Mouse (Mus musculus) layer of hippocampus, adult 18-20 months (tissue): Measurements from ENCODE around the gene Kat14. TPM values are rescaled to one million over a fixed set of nuclear protein-coding genes. Genes with fewer than 3 reads are reported as not detected.
A peak's percentile ranks its signal among the peaks of the same experiment; 100 is the strongest.
"Not testable (repeated sequence)": the region's sequence is repeated elsewhere in the genome, so short reads cannot be mapped to it uniquely, and the experiment has no call there.

ENCODE experiments used
- DNase-seq, 2 experiments: peaks; one replicate each; pipeline ENCODE4 v3.0.0; 2022; ENCODE audit warnings: low spot score in 2 of 2
- long read RNA-seq: library from polyadenylated mRNA; stranded (forward); transcript quantifications from one replicate; pipeline ENCODE4 v2.0.0, GENCODE M21; 2021
- total RNA-seq, 2 experiments: library from RNA; stranded (reverse); gene quantifications; 2 replicates each; pipeline ENCODE4 v1.2.3; 2021

Gene Kat14
- 10 to 100 TPM; 31.9 to 36.6 TPM for total RNA-seq
- long read RNA-seq, transcript Kat14-201 (11 exons, 3,801 nt) = major isoform, 42 of 71 reads
- long read RNA-seq, transcript Kat14-208 (11 exons, 3,299 nt) = minor isoform, 5 of 71 reads
- long read RNA-seq, partial matches to known transcripts = 9 of 71 reads
- long read RNA-seq, other reads (novel, unspliced or antisense) = 15 of 71 reads

DNA sequence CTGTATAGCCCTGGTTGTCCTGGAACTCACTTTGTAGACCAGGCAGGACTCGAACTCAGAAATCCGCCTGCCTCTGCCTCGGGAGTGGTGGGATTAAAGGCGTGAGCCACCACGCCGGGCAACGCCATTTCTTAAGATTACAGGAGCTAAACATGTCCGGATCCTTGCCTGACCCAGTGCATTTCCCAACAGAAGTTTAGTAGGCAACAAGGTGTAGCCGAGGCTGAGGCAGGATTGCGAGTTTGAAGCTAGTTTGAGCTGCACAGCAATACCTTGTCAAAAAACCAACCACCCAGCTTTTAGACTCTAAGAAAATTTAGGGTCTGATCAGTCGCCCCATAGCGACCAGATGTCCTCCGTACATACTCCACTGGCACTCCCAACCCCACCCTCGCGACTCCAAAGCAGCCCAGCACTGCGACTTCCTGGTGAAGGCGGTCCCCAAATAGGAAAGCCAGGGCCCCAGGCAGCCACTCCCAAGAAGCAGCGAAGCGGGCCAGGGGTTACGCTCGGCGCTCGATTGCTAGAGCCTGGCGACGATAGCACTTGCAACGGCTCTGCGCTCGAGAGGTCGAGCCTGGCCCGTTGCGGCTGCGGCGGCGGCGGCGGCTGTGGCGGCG, at the start of gene Kat14, which contains the start of gene Pet117:
Gene Kat14, plus strand, starts transcription at position 584 of the 620 bp plus-strand sequence.
Gene Pet117, plus strand, starts transcription at position 597 of the 620 bp plus-strand sequence.
- peak; percentile 88 to 95 for DNase-seq

DNA sequence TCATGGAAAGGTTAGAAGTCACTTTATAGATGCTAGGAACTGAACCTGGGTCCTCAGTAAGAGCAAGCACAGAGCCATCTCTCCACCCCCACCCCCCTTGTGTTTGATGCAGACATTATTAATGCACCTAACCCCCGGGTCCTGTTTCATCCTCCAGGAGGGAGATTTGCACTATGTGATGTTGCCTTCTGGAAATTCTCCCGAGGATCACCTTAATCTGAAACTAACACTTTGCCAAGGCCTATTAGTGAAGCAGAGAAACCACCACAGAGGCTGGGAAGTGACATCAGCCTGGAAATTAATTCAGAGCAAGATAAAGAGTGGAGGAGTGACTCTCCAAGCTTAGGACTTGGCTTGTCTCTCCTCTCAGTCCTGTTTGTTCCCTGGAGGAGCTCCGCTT, 44.6 kb upstream of the Kat14 start:
- DNase-seq = no peak

DNA sequence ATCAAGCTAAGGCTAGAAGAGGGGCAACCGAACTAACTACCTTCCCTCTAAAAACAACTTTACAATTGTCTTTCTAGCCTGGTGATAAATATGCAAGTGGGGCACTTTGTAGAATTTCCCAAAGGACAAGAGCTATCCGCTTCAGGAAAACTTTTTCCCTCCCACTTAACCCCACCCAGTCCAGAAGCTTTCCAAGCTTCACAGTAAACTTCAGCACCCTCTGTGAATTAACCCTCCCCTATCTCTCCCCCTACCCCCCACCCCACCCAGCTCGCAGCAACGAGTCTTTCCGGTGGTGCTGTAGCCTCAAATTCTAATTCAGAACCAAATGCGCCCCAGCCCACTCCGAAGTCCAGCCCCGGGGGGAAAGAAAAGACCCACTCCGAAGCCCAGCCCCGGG, 39.3 kb upstream of the Kat14 start:
- no peak for DNase-seq

DNA sequence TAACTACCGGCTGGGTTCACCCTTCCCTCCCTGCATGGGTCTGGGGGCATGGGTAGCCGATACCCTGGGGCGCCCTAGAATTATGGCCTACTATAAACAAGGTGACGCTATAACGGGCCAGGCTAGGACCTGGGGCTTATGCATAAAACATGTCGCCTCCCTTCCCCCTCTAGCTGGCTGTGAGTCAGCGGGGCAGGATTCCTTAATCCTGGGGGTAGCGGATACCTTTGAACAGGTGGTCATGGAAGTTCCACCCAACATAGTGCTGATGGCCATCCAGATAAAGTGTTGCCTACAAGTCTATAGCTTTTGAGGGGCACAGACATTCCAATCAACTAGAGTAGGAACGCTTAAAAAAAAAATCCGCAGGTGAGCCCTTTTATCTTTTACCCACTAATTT, 38.8 kb upstream of the Kat14 start:
- DNase-seq = no peak

DNA sequence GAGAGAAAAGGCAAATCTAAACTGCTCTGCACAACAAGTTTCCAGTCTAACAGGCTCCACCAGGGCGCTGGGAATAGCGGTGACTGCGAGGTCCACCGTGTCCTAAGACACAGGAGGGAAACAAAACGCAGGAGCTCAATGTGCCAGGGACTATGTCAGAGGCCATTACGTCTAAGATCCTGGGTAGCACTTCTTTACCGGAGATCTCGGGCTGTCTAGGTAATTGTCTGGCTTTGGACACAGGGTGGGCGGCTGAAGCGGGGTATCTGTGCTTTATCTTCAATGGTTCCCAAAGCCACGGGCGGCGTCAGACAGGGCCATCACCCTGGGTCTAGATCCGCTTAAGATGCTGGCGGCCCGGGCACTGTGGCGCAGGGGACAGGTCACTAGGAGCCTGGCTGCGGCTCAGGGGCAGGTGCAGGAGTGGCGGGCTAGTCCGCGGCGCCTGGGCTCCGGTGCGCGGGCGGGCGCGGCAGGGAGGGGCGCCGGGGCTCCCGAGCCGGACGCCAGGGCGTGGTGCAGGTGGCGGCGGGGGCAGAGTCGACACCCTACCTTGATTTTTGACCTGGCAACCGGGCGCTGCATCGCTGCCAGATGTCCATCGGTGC, 38.3 kb upstream of the Kat14 start:
- no peak for DNase-seq

DNA sequence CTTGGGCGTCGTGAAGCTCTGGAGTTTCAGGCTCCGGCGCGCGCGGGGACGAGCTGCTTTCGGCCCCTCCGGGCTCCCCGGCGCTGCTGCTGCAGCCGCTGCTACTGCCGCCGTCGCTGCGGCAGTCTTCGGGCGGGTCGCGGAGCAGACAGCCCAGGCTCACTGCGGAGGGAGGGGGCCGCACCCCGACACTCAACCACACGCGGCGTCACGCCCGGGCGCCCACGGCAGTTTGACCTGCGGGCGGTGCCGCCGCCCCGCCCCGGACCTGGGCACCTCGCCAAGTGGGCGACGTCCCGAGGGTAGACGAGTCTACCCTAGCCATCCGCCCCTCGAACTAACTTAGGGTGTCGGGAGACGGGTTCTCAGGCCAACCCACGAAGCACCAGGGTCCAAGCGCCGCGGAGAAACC, 37.8 kb upstream of the Kat14 start:
- DNase-seq = no peak

DNA sequence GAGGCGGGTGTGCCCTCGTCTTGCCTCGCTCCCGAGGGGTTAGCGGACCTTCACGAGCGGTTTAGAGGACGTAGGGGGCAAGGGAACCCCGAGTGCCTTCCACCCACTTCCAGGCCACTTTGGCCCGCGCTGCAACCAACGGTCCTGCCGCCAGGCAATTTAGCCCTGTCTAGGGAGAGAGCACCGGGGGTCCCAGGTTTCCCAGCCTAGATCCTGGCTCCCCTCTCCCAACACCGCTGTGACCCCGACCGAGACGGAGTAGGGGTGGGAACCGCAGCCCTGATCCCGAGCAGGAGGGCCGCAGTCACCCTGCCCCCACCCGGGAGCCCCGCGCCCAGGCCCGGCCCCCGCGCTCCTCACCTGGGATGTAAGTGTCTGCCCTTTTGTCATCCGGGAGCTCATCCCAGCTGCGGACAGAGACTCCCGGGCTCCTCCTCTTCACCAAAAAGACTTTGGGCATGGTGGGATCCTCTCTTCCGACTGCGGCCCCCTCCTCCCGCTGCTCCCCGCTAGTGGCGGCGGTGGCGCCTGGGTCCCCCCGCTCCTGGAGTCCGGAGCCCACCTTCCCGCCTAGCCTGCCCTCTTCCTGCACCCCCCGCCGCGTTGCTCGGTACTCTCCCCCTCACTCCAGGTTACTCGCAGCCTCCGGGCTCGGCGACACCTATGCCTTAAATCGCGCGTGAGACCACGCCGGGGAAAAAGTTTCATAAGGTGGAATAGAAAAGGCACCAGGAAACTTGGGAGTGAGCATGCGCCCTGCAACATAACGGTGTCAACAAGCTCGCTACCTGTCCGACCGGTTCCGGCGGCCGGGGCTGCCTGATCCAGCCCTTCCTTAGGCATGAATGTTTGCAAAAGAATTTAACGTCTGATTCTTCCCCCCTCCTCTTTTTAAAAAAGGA, 37.1 kb upstream of the Kat14 start, which contains the start of gene Ovol2:
Gene Ovol2, minus strand, starts transcription at position 746 of the 902 bp plus-strand sequence.
- DNase-seq = no peak

DNA sequence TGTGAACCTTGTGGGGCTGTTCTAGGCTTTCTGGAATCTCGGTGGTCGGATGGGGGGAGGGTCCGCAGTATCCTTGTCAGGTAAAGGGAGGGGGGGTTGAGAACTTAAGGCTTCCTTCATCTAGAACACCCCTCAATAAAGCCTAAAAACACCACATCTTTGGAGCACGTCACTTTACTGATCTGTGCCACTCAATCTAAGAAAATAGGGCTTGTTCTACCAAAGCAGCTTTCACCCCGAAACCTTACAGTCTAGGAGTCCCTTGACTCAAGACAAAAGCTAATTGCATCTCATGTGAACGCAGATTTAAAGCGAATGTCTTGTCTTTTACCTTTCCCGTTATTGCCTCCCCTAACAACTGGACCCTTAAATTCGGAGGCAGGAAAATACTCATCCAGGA, 36.3 kb upstream of the Kat14 start:
- DNase-seq = no peak

DNA sequence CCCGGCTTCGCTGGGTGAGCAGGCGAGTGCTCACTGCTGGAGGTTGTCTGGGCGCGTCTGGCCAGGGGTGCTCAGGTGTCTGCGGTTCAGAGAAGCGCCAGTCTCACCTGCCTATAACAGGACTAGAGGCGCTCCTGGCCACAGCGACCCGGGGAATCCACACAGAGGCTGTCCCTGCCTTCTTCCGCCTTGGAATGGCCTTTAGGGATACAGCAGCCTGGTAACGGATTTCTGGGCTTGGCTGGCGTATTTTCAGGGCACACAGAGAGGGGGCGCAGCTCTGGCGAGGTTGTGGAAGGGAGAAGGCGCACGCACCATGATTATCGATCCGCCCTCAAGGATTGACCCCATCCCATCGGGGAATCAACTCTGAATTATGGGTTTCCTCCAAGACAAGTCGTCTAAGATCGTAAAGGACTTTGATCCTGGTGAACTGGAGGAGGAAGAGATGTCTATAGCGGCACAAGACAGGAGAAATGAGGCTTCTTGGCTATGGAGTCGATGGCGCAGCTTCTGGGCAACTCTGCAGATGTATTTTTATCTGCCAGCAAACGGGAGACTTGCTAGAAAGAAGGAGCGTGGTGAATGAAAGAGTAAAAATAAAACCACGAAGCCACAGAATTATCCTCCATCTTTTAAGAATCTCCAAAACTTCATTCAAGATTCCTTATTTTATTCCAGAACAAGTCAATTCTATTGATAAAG, 35.5 kb upstream of the Kat14 start:
- no peak for DNase-seq

DNA sequence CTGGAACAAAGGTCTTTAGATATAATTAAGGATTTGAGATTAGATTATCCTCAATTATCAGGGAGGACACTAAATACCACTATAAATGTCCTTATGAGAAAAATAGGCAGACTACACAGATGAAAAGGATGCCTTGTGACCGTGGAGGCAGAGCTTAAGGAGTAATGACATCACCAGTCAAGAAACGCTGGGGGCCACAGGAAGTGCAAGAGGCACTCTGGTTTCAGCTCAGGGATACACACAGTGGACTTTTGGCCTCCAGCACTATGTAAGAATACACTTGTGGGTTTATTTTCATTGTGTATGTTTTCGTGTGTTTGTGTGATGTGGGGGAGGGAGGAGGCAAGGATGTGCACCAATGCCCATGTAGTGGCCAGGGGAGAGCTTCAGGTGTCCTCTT, 31.6 kb upstream of the Kat14 start:
- DNase-seq = no peak

DNA sequence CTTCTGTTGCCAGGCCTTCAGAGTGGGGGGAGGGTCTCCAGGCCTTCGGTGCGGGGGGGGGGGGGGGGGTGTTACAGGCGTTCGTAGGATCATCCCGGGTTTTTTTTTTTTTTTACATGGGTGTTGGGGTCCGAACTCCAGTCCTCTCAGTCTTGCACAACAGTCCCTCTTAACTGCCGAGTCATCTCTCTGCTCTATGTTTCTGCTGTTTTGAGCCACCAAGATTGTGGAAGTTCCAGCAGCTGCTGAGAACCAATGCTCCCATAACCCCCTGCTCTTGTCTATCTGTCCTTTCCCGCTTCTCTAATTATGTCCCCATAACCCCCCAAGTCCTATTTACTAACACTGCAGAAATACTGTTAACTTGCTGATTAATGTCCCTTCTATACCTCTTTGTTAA, 31.1 kb upstream of the Kat14 start:
- DNase-seq = no peak

DNA sequence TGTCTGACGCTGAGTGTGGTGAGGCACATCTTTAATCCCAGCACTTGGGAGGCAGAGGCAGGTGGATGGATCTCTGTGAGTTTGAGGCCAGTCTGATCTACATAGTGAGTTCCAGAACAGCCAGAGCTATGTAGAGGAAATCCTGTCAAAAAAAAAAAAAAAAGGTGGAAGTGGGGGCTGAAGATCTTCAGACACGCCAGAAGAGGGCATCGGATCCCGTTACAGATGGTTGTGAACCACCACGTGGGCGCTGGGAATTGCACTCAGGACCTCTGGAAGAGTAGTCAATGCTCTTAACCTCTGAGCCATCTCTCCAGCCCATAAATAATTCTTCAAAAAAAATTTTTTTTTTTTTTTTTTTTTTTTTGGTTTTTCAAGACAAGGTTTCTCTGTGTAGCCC, 30.6 kb upstream of the Kat14 start:
- not testable (repeated sequence) for DNase-seq

DNA sequence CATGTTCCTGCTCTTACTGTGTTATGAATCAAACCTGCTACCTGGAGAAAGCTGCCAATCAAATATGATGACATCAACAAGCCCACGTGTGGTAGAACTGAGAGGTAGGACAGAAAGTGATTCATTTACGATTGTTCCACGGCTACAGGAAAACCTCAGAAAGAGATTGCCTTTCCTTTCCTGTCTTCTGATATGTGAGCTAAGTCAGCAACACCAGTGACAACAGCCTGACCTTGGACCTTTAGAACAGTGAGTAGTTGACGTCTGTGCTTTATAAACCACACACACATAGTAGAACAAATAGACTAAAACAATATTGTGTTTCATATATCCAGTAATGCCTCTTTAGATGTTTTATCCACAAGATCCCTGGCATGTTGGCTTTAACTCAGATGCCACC, 25.6 kb upstream of the Kat14 start:
- DNase-seq = no peak

DNA sequence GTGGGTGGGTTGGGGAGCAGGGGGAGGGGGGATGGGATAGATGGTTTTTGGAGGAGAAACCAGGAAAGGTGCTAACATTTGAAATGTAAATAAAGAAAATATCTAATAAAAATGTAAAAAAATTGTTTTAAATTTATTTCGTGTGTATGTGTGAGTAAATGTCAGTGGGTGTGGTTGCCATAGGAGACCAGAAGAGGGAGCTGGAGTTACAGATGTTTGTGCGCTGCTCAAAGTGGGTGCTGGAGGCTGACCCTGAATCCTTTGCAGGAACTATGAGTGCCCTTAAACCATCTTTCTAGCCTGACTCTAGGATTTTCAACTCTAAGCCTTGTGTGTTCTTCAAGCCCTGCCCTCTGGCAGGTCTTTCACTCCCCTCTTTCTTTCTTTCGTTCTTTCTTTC, 20.3 kb upstream of the Kat14 start:
- DNase-seq = no peak

DNA sequence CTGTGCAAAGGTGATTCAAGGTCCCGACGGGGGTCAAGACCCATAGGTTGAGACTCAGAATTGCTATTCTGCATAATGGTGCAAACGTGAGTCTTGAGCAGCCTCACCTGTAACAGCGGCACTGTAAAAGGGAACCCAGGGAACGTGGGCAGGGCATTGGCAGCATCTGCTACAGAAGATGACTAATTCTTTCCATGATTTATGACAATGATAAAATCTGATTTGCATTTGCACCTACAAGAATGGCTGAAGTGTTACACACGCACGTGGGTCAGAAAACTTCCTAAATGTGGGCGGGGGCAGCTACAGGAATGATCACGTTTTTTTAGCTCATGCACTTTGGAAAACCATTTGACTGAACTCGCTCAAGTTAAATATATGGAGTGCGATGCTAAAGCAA, 15.9 kb upstream of the Kat14 start:
- no peak for DNase-seq

DNA sequence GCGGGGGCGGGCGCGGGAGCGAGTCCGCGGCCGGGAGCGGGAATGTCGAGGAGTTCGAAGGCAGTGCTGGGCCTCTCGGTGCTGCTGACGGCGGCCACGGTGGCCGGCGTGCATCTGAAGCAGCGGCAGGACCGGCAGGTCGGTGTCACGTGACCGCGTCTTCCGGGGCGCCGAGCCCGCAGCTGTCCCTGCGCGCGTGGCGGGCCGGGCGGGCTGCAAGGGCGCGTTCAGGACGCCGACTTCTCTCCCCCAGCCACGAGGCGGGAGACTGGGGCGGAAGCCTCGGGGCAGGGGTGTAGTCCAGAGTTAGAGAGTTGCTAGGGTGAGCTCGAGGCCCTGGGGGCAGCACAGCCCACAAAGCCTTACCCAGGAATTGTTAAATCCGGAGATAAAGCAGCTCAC, 238 bp downstream of the Kat14 start:
- DNase-seq = no peak

DNA sequence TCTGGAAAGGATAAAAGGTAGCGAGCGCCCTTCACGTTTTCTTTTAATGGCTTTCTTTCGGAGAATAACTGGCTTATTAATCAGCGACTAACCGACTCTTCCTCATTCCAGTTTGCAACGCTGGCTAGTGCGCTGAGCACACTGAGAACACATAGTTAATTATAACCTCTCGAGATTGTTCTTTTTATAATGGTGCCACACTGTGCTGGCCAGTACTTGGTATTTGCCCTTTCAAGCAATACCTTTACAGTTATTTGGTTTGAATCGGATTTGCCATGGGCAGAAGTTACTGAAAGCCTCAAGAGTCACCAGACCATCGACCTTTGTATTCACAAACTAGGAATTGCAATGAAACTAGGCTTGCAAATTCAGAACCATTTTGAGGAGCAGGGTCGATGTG, 728 bp downstream of the Kat14 start:
- no peak for DNase-seq

DNA sequence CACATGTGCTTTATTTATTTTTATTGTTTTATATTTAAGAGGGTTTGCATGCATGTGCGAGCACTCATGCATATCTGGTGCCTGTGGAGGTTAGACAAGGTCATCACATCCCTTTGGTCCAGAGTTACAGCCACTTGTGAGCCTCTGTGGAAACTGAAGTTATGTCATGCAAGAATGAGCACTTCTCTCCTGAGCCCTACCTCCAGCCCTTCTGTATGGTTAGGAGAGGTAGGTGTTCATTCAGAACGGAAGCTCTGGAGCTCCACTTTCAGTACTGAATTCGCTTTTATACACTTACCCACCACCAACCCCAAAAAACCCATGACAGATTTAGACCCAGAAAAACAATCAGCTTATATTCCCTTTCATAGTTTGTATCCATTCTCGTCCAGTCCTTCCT, 2.8 kb downstream of the Kat14 start:
- no peak for DNase-seq

DNA sequence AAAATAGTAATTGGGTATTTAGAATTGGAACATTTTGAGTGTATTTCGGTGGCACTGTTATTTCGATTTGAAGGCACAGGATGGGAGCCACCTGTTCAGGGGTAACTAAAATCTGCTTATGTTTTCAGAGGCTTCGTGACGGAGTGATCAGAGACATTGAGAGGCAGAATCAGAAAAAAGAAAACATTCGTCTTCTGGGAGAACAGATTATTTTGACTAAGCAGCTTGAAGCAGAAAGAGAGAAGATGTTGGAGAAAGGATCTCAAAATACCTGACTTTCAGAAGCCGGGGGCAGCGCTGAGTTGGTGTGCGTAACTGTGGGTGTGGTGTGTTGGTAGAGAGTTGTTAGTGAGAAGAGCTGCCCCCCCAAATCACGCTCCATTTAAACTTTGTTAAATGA, 4.3 kb downstream of the Kat14 start:
- peak in 1 of 2 experiments; percentile 76 for DNase-seq

DNA sequence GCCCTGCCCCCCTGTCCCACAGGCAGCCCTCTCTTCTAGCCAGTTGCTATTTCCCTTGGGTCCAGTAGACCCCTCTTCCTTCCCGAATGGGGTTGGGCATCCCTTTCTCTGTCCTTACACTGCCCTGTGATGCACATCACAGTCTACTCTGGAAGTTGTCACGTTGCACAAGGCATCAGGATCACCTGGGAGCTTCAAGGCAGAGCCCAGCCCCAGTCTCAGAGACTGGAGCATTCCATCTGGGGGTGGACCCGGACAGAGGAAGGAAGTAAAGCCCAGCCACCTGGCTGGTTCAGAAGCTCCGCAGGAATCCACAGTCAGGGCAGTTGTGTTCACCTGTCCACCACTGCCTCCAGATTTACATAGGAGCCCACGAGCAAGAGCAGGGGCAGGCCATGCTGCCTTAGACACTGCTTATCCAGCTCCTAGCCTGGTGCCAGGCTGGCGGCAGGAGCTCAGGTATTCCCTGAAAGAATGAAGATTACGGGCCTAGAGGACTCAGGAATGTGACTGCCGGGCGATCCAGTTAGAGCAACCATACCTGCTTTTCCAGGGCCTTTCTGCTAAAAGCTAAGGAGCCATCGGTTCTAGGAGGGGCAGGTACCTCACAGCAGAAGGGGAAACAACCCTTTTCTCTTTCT, 6.4 kb downstream of the Kat14 start:
- DNase-seq = no peak

DNA sequence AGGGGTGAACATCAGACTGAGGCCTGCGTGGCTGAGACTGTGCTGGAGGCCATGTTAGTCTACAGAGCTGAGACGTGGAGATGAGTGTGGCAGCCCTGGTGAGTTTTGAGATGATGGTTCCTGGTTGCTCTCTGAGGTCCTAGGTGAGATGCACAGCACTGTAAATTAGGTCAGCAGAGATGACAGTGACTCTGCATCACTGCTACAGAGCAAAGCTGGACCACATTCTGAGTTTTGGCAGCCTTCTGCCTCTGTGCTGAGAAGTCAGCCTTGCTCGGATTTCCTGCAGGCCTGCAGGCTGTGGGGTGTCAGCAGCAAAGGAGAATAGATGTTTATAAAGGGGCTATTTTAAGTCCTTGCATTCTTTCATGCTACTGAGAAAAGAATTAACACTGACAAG, 12.5 kb downstream of the Kat14 start:
- no peak for DNase-seq
